Mouse (Mus musculus) ovary, adult 18-20 months (tissue): Measurements from ENCODE around the gene Ykt6.

Experiments used
- DNase-seq: peaks from one replicate; pipeline ENCODE4 v3.0.0; 2022; ENCODE audit warnings: low spot score, mixed read lengths

Ykt6 gene

GRCm38 (mm10) chr11:5949586-5950352 is 5.7 kb upstream of the Ykt6 start, which contains the start of gene Gck:
Gene Gck, minus strand, starts transcription at chr11:5950081.
- DNase-seq = no peak

GRCm38 (mm10) chr11:5952501-5952900 is 3.0 kb upstream of the Ykt6 start:
- peak; percentile 60 for DNase-seq

GRCm38 (mm10) chr11:5953130-5953765 is 2.2 kb upstream of the Ykt6 start:
- DNase-seq = no peak

- no peak for DNase-seq
Observed at GRCm38 (mm10) chr11:5954435-5954834, 1.1 kb upstream of the Ykt6 start.

GRCm38 (mm10) chr11:5954965-5955504 is 458 bp upstream of the Ykt6 start:
- peak; percentile 35 for DNase-seq

- DNase-seq = no peak
Observed at GRCm38 (mm10) chr11:5960051-5960450, 4.6 kb downstream of the Ykt6 start.

- no peak for DNase-seq
Observed at GRCm38 (mm10) chr11:5965865-5966264, 10.4 kb downstream of the Ykt6 start.

- no peak for DNase-seq
Observed at GRCm38 (mm10) chr11:5966751-5967150, 11.3 kb downstream of the Ykt6 start.

GRCm38 (mm10) chr11:5968223-5968622 is 12.7 kb downstream of the Ykt6 start:
- no peak for DNase-seq

- no peak for DNase-seq
Observed at GRCm38 (mm10) chr11:5971202-5971601, 15.7 kb downstream of the Ykt6 start.

GRCm38 (mm10) chr11:5973151-5973550 is 17.7 kb downstream of the Ykt6 start:
- no peak for DNase-seq

GRCm38 (mm10) chr11:5974053-5974452 is 18.6 kb downstream of the Ykt6 start:
- no peak for DNase-seq

GRCm38 (mm10) chr11:5975068-5975467 is 19.6 kb downstream of the Ykt6 start:
- no peak for DNase-seq

GRCm38 (mm10) chr11:5976106-5976505 is 20.6 kb downstream of the Ykt6 start:
- no peak for DNase-seq

GRCm38 (mm10) chr11:5979088-5979487 is 23.6 kb downstream of the Ykt6 start:
- no peak for DNase-seq

GRCm38 (mm10) chr11:5980108-5980507 is 24.6 kb downstream of the Ykt6 start:
- no peak for DNase-seq

GRCm38 (mm10) chr11:5980561-5980960 is 25.1 kb downstream of the Ykt6 start:
- no peak for DNase-seq

GRCm38 (mm10) chr11:5981323-5981722 is 25.8 kb downstream of the Ykt6 start:
- no peak for DNase-seq

- DNase-seq = no peak
Observed at GRCm38 (mm10) chr11:5983629-5984028, 28.1 kb downstream of the Ykt6 start.

- DNase-seq = no peak
Observed at GRCm38 (mm10) chr11:5988126-5988525, 32.6 kb downstream of the Ykt6 start.

- no peak for DNase-seq
Observed at GRCm38 (mm10) chr11:5989954-5990593, 34.6 kb downstream of the Ykt6 start.

- no peak for DNase-seq
Observed at GRCm38 (mm10) chr11:5990910-5991309, 35.4 kb downstream of the Ykt6 start.

- DNase-seq = no peak
Observed at GRCm38 (mm10) chr11:5994212-5994611, 38.7 kb downstream of the Ykt6 start.
